In the genomic region with DNA sequence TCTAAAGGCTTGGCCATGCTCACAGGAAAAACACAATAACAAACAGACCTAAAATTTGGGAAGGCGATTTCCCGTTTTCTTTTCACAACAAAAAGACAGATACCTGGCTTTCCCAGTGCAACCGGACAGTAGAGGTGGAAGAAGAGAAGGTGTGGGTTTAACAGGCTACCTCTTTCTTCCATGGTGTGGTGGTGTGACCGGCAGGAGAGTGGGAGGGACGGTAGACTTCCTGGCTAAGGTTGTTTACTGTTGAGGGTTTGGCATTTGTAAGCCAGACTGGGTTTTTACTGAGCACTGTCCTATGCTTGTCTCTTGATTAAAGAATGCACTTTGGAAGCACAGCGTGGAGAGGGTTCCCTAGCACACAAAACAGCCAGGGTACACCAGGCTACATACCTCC, we compare ENCODE assay signal across 9 mouse cellular contexts. TPM values are rescaled to one million over a fixed set of nuclear protein-coding genes. Genes with fewer than 3 reads are reported as not detected.
DNase-seq lines count a peak whose midpoint lies in the region; ATAC-seq and TF ChIP-seq lines count a peak whose summit lies in the region.
"Had no signal": no experiment of that assay in that cellular context is flagged by ENCODE, and none has a peak within 500 bp of the region (broad histone marks: within the 10 kb centered on the region; RNA-seq: fewer than 3 reads in every experiment).

No protein-coding gene starts in this region.

- no peak for DNase-seq in heart, postnatal 36 days
- peak; percentile 41 for DNase-seq in MEL (ENCODE audit: low read depth, low spot score)
- DNase-seq in hindbrain, embryonic 10.5 days (ENCODE audit: low spot score), result no peak
- DNase-seq in urinary bladder, postnatal 10 days (ENCODE audit: low spot score), result no peak
- no peak for DNase-seq in embryo, embryonic 10 days (ENCODE audit: low spot score)
- no peak for DNase-seq in urinary bladder, postnatal 4 days (ENCODE audit: low spot score in 2 of 2)

- H3K9me3 ChIP-seq in heart, embryonic 15.5 days (replicated peaks), result no peaks in the 10 kb centered on the region
- no peaks in the 10 kb centered on the region for H3K9me3 ChIP-seq in MEL (replicated peaks; ENCODE audit: insufficient read depth, low read length)
- peaks cover 2% of the 10 kb centered on the region; the same call in 1 of the 2 replicates for H3K9me3 ChIP-seq in hindbrain, embryonic 10.5 days
- H3K9me3 ChIP-seq in midbrain, embryonic 13.5 days, result no peaks in the 10 kb centered on the region

- no peaks in the 10 kb centered on the region for H3K79me2 ChIP-seq in MEL (ENCODE audit: control insufficient read depth, insufficient read depth, low read length, poor library complexity)

- peak overlapping the region; percentile 55 for H3K4me2 ChIP-seq in heart, embryonic 15.5 days
- H3K4me2 ChIP-seq in midbrain, embryonic 13.5 days (replicated peaks), result peak overlapping the region; percentile 54

- ATAC-seq in heart, embryonic 15.5 days (replicated peaks; ENCODE audit: insufficient number of reproducible peaks, insufficient read depth, low FRiP score, low read depth), result no peak
- peak; percentile 39; the same call in 1 of the 2 replicates for ATAC-seq in midbrain, embryonic 13.5 days

- no peak overlapping the region for H3K9ac ChIP-seq in heart, embryonic 15.5 days
- H3K9ac ChIP-seq in MEL (ENCODE audit: control insufficient read depth, low read depth, low read length, poor library complexity, severe bottlenecking), result peak overlapping the region; percentile 67
- H3K9ac ChIP-seq in midbrain, embryonic 13.5 days (replicated peaks), result peak overlapping the region; percentile 51; the same call in 1 of the 2 replicates

- TF ChIP-seq EP300 in MEL (IDR thresholded peaks at IDR 0.05; ENCODE audit: low read depth in 1 of 2, low read length in 2 of 2), result no peak

- no peak for TF ChIP-seq CTCF in MEL (IDR thresholded peaks at IDR 0.05 in 2 of 3, conservative IDR thresholded peaks at IDR 0.05 in 1 of 3; ENCODE audit: control insufficient read depth in 1 of 3, insufficient read depth in 1 of 3, low read depth in 2 of 3, low read length in 3 of 3, poor library complexity in 1 of 3, severe bottlenecking in 1 of 3)

- no peak overlapping the region for H3K4me3 ChIP-seq in heart, embryonic 15.5 days
- H3K4me3 ChIP-seq in MEL (ENCODE audit: control insufficient read depth in 1 of 2, insufficient read depth in 1 of 2, low read depth in 2 of 2, low read length in 2 of 2), result peak overlapping the region; percentile 22 to 51
- H3K4me3 ChIP-seq in hindbrain, embryonic 10.5 days, result peak overlapping the region; percentile 45
- H3K4me3 ChIP-seq in midbrain, embryonic 13.5 days (replicated peaks), result peak overlapping the region; percentile 29
- H3K4me3 ChIP-seq: myocyte had no signal

- peaks cover 20% of the 10 kb centered on the region for H3K4me1 ChIP-seq in heart, embryonic 15.5 days (replicated peaks)
- H3K4me1 ChIP-seq in MEL (ENCODE audit: control insufficient read depth in 1 of 2, insufficient read depth in 2 of 2, low read length in 2 of 2), result peaks cover 15 to 18% of the 10 kb centered on the region in 2 experiments
- peaks cover 27% of the 10 kb centered on the region for H3K4me1 ChIP-seq in hindbrain, embryonic 10.5 days (replicated peaks)
- peaks cover 16% of the 10 kb centered on the region for H3K4me1 ChIP-seq in midbrain, embryonic 13.5 days (replicated peaks)

- H3K27ac ChIP-seq in heart, embryonic 15.5 days, result no peak overlapping the region
- peak overlapping the region; percentile 93 for H3K27ac ChIP-seq in MEL (ENCODE audit: control insufficient read depth, low read depth, low read length)
- H3K27ac ChIP-seq in hindbrain, embryonic 10.5 days, result peak overlapping the region; percentile 79
- H3K27ac ChIP-seq in midbrain, embryonic 13.5 days, result peak overlapping the region; percentile 78

- no peaks in the 10 kb centered on the region for H3K27me3 ChIP-seq in heart, embryonic 15.5 days
- H3K27me3 ChIP-seq in MEL (ENCODE audit: control insufficient read depth in 1 of 2, insufficient read depth in 2 of 2, low read length in 2 of 2), result no peaks in the 10 kb centered on the region
- no peaks in the 10 kb centered on the region for H3K27me3 ChIP-seq in hindbrain, embryonic 10.5 days (ENCODE audit: insufficient read depth, poor library complexity, severe bottlenecking)
- no peaks in the 10 kb centered on the region for H3K27me3 ChIP-seq in midbrain, embryonic 13.5 days

- no peak for TF ChIP-seq POLR2A in MEL (IDR thresholded peaks at IDR 0.05; ENCODE audit: control insufficient read depth in 1 of 2, insufficient read depth in 1 of 2, low read depth in 1 of 2, low read length in 2 of 2, poor library complexity in 1 of 2)

- WGBS in heart, embryonic 15.5 days, result 49% methylated on average over 6 of the region's 6 CpGs
- 31% methylated on average over 6 of the region's 6 CpGs for WGBS in hindbrain, embryonic 10.5 days
- 10% methylated on average over 6 of the region's 6 CpGs for WGBS in midbrain, embryonic 13.5 days

- no peaks in the 10 kb centered on the region for H3K36me3 ChIP-seq in heart, embryonic 15.5 days
- peaks cover 0 to 14% of the 10 kb centered on the region in 2 experiments; a peak in 2 of 4 replicates for H3K36me3 ChIP-seq in MEL (ENCODE audit: control insufficient read depth in 1 of 2, insufficient read depth in 2 of 2, low read length in 2 of 2)
- H3K36me3 ChIP-seq in hindbrain, embryonic 10.5 days, result no peaks in the 10 kb centered on the region
- no peaks in the 10 kb centered on the region for H3K36me3 ChIP-seq in midbrain, embryonic 13.5 days

- intact Hi-C loops in heart, postnatal 36 days (cut with DNase I), result no loop called here

- TF ChIP-seq RAD21 in MEL (IDR thresholded peaks at IDR 0.05; ENCODE audit: low read depth, low read length), result no peak

TF ChIP-seq in MEL, 35 proteins besides CTCF, POLR2A, EP300 and RAD21:
- TF ChIP-seq HCFC1 (IDR thresholded peaks at IDR 0.05; ENCODE audit: low read depth, low read length) (no peak), MAX (IDR thresholded peaks at IDR 0.05; ENCODE audit: low read length) (no peak), TBP (IDR thresholded peaks at IDR 0.05; ENCODE audit: low read depth, low read length) (no peak), KAT2A (conservative IDR thresholded peaks at IDR 0.05; ENCODE audit: low read depth, low read length) (no peak), GATA1 (IDR thresholded peaks at IDR 0.05; ENCODE audit: low read depth, low read length) (no peak), ELF1 (IDR thresholded peaks at IDR 0.05; ENCODE audit: low read depth, low read length) (no peak)
TF ChIP-seq in MEL: peak in this region for 0.

RNA-seq across cellular contexts. Expression of gene Zfp217, which starts 45.9 kb away (rescaled TPM):
- polyA plus RNA-seq in heart, embryonic 15.5 days (2015; fragmentation: Nextera tagmentation; extraction: Ambion mirVana), result 2.7 and 3.2 TPM in 2 replicates
- total RNA-seq in heart, postnatal 36 days (2021), result 10 to 100 TPM; 11.2 to 13.0 TPM
- 21.7 and 29.3 TPM in 2 replicates for total RNA-seq in MEL (2012; rRNA removed)
- polyA plus RNA-seq in MEL (2012; ENCODE audit: insufficient read depth in 1 of 2, insufficient read length in 2 of 2, low read depth in 1 of 2, low replicate concordance in 2 of 2, missing spikeins in 1 of 2), result 10 to 100 TPM; 25.5 to 34.9 TPM
- 3.0 TPM in 2 replicates for polyA plus RNA-seq in hindbrain, embryonic 10.5 days (2016; fragmentation: Nextera tagmentation; extraction: Ambion mirVana)
- 1.8 and 1.9 TPM in 2 replicates for polyA plus RNA-seq in midbrain, embryonic 13.5 days (2015; fragmentation: Nextera tagmentation; extraction: Ambion mirVana)
